Mouse (Mus musculus) bone marrow, adult 2 months (tissue): ENCODE results near the gene Tet1.

Source experiments
- CTCF ChIP-seq: fragments of 200-500 bp; IDR thresholded peaks from 2 replicates; pipeline ENCODE4 v1.5.1; 2011; ENCODE audit warnings: low read length, control low read depth; ENCODE audit not compliant: control insufficient read depth, insufficient read depth
- POLR2A ChIP-seq: fragments of 200-500 bp; IDR thresholded peaks from 2 replicates; pipeline ENCODE4 v1.6.1; 2011; ENCODE audit warnings: low read depth, mild to moderate bottlenecking, control low read depth, low read length, borderline replicate concordance; ENCODE audit not compliant: control insufficient read depth

GRCm38 (mm10) chr10:62944975-62945580 is 36.3 kb upstream of the Tet1 start:
- TF ChIP-seq CTCF (no peak), POLR2A (no peak)
